Mouse (Mus musculus): ENCODE data around the gene Mllt3. TPM values are rescaled to one million over a fixed set of nuclear protein-coding genes. Genes with fewer than 3 reads are reported as not detected.

Mllt3 gene
- total RNA-seq, 2 experiments from 2014 or later = 54.6 to 58.7 TPM

DNA sequence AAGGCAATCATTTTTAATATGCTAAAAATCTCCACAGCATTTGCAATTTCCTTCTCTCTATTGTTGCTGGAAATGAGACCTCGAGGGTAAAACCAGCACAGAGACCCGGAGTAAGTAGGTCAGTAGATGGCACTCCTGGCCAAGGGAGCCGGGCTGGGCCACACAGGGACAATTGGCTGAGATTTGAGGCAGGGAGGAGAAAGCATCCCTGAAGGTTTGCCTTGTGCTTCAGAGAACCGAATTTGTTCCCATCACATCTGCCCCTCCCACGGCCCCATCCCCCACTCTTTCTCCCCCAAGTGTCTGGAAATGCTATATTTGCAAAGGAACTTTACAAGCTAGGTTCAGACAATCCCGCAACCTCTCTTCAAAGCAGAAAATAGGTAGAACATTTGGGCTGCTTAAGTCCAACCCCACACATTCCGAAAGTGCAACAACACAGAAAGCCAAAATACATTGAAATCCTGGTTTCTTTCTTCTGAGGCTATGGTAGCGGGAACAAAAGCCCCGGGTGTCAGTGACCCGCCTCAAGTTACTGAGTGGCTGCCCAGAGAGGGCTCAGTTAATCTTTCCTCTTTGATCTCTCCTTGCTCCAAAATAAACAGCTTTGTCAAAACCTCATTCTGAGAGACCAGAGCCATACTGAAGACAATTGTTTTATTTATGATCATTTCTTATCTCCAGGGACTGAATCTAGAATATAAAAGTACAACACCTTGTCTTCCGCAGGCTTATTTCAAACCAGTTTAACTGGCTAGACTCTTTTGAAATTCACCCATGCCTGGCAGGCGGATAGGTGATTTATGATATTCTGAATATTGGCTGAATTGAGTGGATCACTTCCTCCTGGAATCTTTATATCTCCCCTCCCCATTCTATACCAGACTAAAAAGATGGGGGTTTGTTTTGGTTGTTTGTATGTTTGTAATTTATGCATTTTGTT lies 247.8 kb downstream of the Mllt3 start:
- H3K27ac ChIP-seq = peak overlapping the region; percentile 39; the same call in 1 of the 2 replicates
- peak; percentile 77 for TF ChIP-seq CTCF (conservative IDR thresholded peaks at IDR 0.05)
- H3K4me3 ChIP-seq = no peak overlapping the region
- peak; percentile 55 to 67 for DNase-seq (ENCODE audit: low spot score in 2 of 2)

- no peak for TF ChIP-seq CTCF (conservative IDR thresholded peaks at IDR 0.05)
- DNase-seq (ENCODE audit: low spot score in 2 of 2) = no peak
- no peak overlapping the region for H3K4me3 ChIP-seq
- no peak overlapping the region for H3K27ac ChIP-seq
Measured at GRCm38 (mm10) chr4:87783809-87784208, 249.4 kb downstream of the Mllt3 start.

- Histone ChIP-seq H3K27ac (no peak overlapping the region), H3K4me3 (no peak overlapping the region)
- no peak for TF ChIP-seq CTCF (conservative IDR thresholded peaks at IDR 0.05)
- DNase-seq (ENCODE audit: low spot score in 2 of 2) = no peak
Measured at GRCm38 (mm10) chr4:87781971-87782370, 251.2 kb downstream of the Mllt3 start.

DNA sequence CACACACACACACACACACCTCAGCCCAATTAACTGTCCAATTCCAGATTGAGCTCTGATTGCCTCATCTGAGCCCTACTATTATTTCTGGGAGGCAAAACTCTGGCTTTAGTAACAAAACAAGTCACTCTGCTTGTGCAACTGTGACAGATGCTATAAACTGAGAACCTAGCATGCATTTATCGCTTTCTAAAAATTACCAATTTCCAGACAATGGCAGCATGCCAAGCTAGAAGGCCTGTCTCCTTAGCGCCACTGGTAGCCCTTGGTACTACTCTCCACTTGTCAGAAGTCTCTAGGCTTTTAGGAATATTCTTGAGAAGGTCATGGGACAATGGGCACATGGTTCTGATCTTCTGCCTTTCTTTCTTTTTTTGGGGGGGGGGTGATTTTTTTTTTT lies 257.4 kb downstream of the Mllt3 start:
- no peak for DNase-seq (ENCODE audit: low spot score in 2 of 2)
- no peak for TF ChIP-seq CTCF (conservative IDR thresholded peaks at IDR 0.05)
- Histone ChIP-seq H3K4me3 (no peak overlapping the region), H3K27ac (no peak overlapping the region)

DNA sequence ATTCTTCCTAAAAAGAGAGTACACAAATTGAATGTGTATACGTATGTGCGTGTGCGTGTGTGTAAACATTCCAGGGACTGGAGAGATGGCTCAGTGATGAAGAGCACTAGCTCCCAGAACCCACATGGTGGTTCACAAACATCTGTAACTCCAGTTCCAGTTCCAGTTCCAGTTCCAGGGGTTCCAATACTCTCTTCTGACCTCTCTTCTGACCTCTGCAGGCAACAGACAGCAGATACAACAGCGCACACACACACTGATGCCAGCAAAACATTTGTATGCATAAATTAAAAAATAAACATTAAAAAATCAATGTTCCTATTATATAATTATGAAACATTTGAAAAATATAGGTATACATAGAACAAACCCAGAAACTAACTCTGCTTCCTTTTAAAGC lies 258.6 kb downstream of the Mllt3 start:
- no peak for DNase-seq (ENCODE audit: low spot score in 2 of 2)
- Histone ChIP-seq H3K27ac (no peak overlapping the region), H3K4me3 (no peak overlapping the region)
- 0 out of 2 replicates have a peak, but pooled peaks have one; percentile 12 for TF ChIP-seq CTCF (conservative IDR thresholded peaks at IDR 0.05)

GRCm38 (mm10) chr4:87767711-87768561 lies 265.2 kb downstream of the Mllt3 start:
- Histone ChIP-seq H3K4me3 (no peak overlapping the region), H3K27ac (no peak overlapping the region)
- no peak for TF ChIP-seq CTCF (conservative IDR thresholded peaks at IDR 0.05)
- no peak for DNase-seq (ENCODE audit: low spot score in 2 of 2)

GRCm38 (mm10) chr4:87765729-87766128 lies 267.4 kb downstream of the Mllt3 start:
- Histone ChIP-seq H3K27ac (no peak overlapping the region), H3K4me3 (no peak overlapping the region)
- no peak for TF ChIP-seq CTCF (conservative IDR thresholded peaks at IDR 0.05)
- no peak for DNase-seq (ENCODE audit: low spot score in 2 of 2)

GRCm38 (mm10) chr4:87761075-87761474 lies 272.1 kb downstream of the Mllt3 start:
- no peak overlapping the region for H3K27ac ChIP-seq
- H3K4me3 ChIP-seq = no peak overlapping the region
- DNase-seq (ENCODE audit: low spot score in 2 of 2) = no peak
- TF ChIP-seq CTCF (conservative IDR thresholded peaks at IDR 0.05) = no peak

DNA sequence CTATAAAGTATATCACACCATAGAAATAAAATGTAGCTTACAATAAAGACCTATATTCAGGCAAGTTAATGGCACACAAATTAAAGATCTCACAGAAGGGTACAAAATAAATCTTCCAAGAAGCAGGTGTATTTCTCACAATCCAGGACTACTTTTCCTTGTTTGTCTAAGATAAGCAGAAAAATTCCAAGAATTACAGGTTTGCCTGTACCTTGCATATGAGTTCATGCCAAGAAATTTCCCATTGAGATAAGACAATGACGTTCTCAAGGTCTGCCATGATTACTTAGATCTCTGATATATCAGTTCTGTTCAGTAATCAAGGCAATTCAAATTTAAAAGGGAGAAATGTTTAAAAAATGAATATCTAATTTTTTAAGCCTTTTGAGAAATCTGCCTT lies 272.9 kb downstream of the Mllt3 start:
- Histone ChIP-seq H3K4me3 (no peak overlapping the region), H3K27ac (no peak overlapping the region)
- TF ChIP-seq CTCF (conservative IDR thresholded peaks at IDR 0.05) = no peak
- DNase-seq (ENCODE audit: low spot score in 2 of 2) = no peak

DNA sequence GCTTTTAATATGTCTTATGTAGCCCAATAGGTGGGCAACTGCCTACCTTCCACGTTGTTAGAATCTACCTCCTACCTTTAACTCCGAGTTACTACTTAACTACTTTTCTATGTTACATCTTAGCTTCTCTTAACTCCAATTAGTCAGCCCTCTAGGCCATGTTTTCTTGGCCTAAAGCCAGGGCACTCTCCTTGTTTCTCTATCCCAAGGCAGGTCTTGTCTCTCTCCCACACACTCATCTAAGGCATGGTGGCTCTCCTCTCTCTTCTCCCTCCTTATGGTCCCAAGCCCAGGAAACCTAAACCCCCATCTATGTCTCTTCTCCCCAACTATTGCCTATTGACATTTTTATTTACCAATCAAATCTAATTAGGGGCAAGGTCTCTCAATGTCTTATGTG lies 273.5 kb downstream of the Mllt3 start:
- no peak for DNase-seq (ENCODE audit: low spot score in 2 of 2)
- no peak overlapping the region for H3K4me3 ChIP-seq
- no peak overlapping the region for H3K27ac ChIP-seq
- no peak for TF ChIP-seq CTCF (conservative IDR thresholded peaks at IDR 0.05)

- no peak for TF ChIP-seq CTCF (conservative IDR thresholded peaks at IDR 0.05)
- Histone ChIP-seq H3K27ac (no peak overlapping the region), H3K4me3 (no peak overlapping the region)
- DNase-seq (ENCODE audit: low spot score in 2 of 2) = no peak
Measured at GRCm38 (mm10) chr4:87759110-87759509, 274.1 kb downstream of the Mllt3 start.

GRCm38 (mm10) chr4:87751515-87751864 lies 281.7 kb downstream of the Mllt3 start:
- no peak overlapping the region for H3K4me3 ChIP-seq
- no peak for DNase-seq (ENCODE audit: low spot score in 2 of 2)
- no peak for TF ChIP-seq CTCF (conservative IDR thresholded peaks at IDR 0.05)
- no peak overlapping the region for H3K27ac ChIP-seq

- no peak for DNase-seq (ENCODE audit: low spot score in 2 of 2)
- no peak overlapping the region for H3K4me3 ChIP-seq
- TF ChIP-seq CTCF (conservative IDR thresholded peaks at IDR 0.05) = no peak
- H3K27ac ChIP-seq = no peak overlapping the region
Measured at GRCm38 (mm10) chr4:87750856-87751514, 282.2 kb downstream of the Mllt3 start.

Data from layer of hippocampus, adult 2 months (tissue).